Mouse (Mus musculus): ENCODE results near the gene Col18a1.

Gene Col18a1

GRCm38 (mm10) chr10:77165963-77166717, at the start of gene Col18a1:
Col18a1 (minus strand) TSS chr10:77166548.
- peak; percentile 55 for DNase-seq (ENCODE audit: low spot score)

- DNase-seq (ENCODE audit: low spot score), result no peak
Observed at GRCm38 (mm10) chr10:77215641-77216040, 49.3 kb upstream of the Col18a1 start.

GRCm38 (mm10) chr10:77214586-77214985, 48.2 kb upstream of the Col18a1 start:
- DNase-seq (ENCODE audit: low spot score), result no peak

GRCm38 (mm10) chr10:77213483-77213882, 47.1 kb upstream of the Col18a1 start:
- no peak for DNase-seq (ENCODE audit: low spot score)

- DNase-seq (ENCODE audit: low spot score), result no peak
Observed at GRCm38 (mm10) chr10:77212354-77213120, 46.2 kb upstream of the Col18a1 start.

GRCm38 (mm10) chr10:77211116-77211570, 44.8 kb upstream of the Col18a1 start:
- peak; percentile 63 for DNase-seq (ENCODE audit: low spot score)

GRCm38 (mm10) chr10:77210666-77211065, 44.3 kb upstream of the Col18a1 start:
- DNase-seq (ENCODE audit: low spot score), result no peak

- no peak for DNase-seq (ENCODE audit: low spot score)
Observed at GRCm38 (mm10) chr10:77209261-77209660, 42.9 kb upstream of the Col18a1 start.

- DNase-seq (ENCODE audit: low spot score), result no peak
Observed at GRCm38 (mm10) chr10:77206565-77207079, 40.3 kb upstream of the Col18a1 start.

- no peak for DNase-seq (ENCODE audit: low spot score)
Observed at GRCm38 (mm10) chr10:77206134-77206533, 39.8 kb upstream of the Col18a1 start.

- no peak for DNase-seq (ENCODE audit: low spot score)
Observed at GRCm38 (mm10) chr10:77203960-77204359, 37.6 kb upstream of the Col18a1 start.

- DNase-seq (ENCODE audit: low spot score), result no peak
Observed at GRCm38 (mm10) chr10:77201919-77202318, 35.6 kb upstream of the Col18a1 start.

- DNase-seq (ENCODE audit: low spot score), result no peak
Observed at GRCm38 (mm10) chr10:77200295-77200694, 33.9 kb upstream of the Col18a1 start.

- no peak for DNase-seq (ENCODE audit: low spot score)
Observed at GRCm38 (mm10) chr10:77199229-77199628, 32.9 kb upstream of the Col18a1 start.

GRCm38 (mm10) chr10:77197469-77198209, 31.3 kb upstream of the Col18a1 start:
- no peak for DNase-seq (ENCODE audit: low spot score)

GRCm38 (mm10) chr10:77196676-77197075, 30.3 kb upstream of the Col18a1 start:
- no peak for DNase-seq (ENCODE audit: low spot score)

GRCm38 (mm10) chr10:77196115-77196514, 29.8 kb upstream of the Col18a1 start:
- DNase-seq (ENCODE audit: low spot score), result no peak

GRCm38 (mm10) chr10:77193495-77193894, 27.1 kb upstream of the Col18a1 start:
- DNase-seq (ENCODE audit: low spot score), result no peak

GRCm38 (mm10) chr10:77192745-77193144, 26.4 kb upstream of the Col18a1 start:
- DNase-seq (ENCODE audit: low spot score), result no peak

- no peak for DNase-seq (ENCODE audit: low spot score)
Observed at GRCm38 (mm10) chr10:77190967-77191915, 24.9 kb upstream of the Col18a1 start.

- DNase-seq (ENCODE audit: low spot score), result no peak
Observed at GRCm38 (mm10) chr10:77187427-77187826, 21.1 kb upstream of the Col18a1 start.

Measured in urinary bladder, postnatal 25 days (tissue).